Mouse (Mus musculus) kidney, postnatal 0 days (tissue): Measurements from ENCODE around the gene Cacna2d4. TPM values are rescaled to one million over a fixed set of nuclear protein-coding genes. Genes with fewer than 3 reads are reported as not detected.

Experiments
- ATAC-seq: fragments of 200-750 bp; cut with Nextera tagmentation; replicated peaks from 2 replicates; pipeline ENCODE4 v1.8.0; 2017; ENCODE audit warnings: low read depth, moderate number of reproducible peaks, moderate TSS enrichment, moderate library complexity; ENCODE audit not compliant: low FRiP score
- DNase-seq: peaks from one replicate; pipeline ENCODE4 v3.0.0-alpha.2; 2016; ENCODE audit warnings: low spot score
- H3K27ac ChIP-seq: fragments of 300-500 bp; sonication (generic); 2 replicates; pipeline ENCODE4 v1.5.1; 2014; ENCODE audit warnings: mild to moderate bottlenecking
- H3K27me3 ChIP-seq: fragments of 300-500 bp; sonication (generic); 2 replicates; pipeline ENCODE4 v1.6.1; 2014; ENCODE audit warnings: low read length, mixed read lengths; ENCODE audit not compliant: insufficient read depth
- H3K36me3 ChIP-seq: fragments of 300-500 bp; sonication (generic); 2 replicates; pipeline ENCODE4 v1.6.1; 2014; ENCODE audit warnings: low read length, mixed read lengths; ENCODE audit not compliant: insufficient read depth
- H3K4me1 ChIP-seq: fragments of 300-500 bp; sonication (generic); replicated peaks from 2 replicates; pipeline ENCODE4 v1.6.1; 2014; ENCODE audit warnings: antibody characterized with exemption, low read length, mixed read lengths; ENCODE audit not compliant: insufficient read depth
- H3K4me2 ChIP-seq: fragments of 300-500 bp; sonication (generic); 2 replicates; pipeline ENCODE4 v1.6.1; 2014; ENCODE audit warnings: mild to moderate bottlenecking, low read length, moderate library complexity, mixed read lengths
- H3K4me3 ChIP-seq: fragments of 300-500 bp; sonication (generic); replicated peaks from 2 replicates; pipeline ENCODE4 v1.5.1; 2014; ENCODE audit warnings: low read depth, low read length
- H3K9ac ChIP-seq: fragments of 300-500 bp; sonication (generic); 2 replicates; pipeline ENCODE4 v1.6.1; 2014; ENCODE audit warnings: low read depth, low read length
- H3K9me3 ChIP-seq: fragments of 300-500 bp; sonication (generic); replicated peaks from 2 replicates; pipeline ENCODE4 v1.6.1; 2016; ENCODE audit warnings: low read length, inconsistent platforms, mixed read lengths
- CTCF ChIP-seq: IDR thresholded peaks from 2 replicates; pipeline ENCODE4 v1.5.1; 2016; ENCODE audit warnings: antibody characterized with exemption, low read depth, mild to moderate bottlenecking, moderate library complexity
- WGBS: fragments of 180-500 bp; shearing (Covaris S2); extraction: QIAGEN DNeasy Blood & Tissue Kit; methylation state at CpG from one replicate; pipeline ENCODE4 v1.1.7; 2014; 5-methylcytosine and 5-hydroxymethylcytosine counted together
- polyA plus RNA-seq: library from polyadenylated mRNA; unstranded; fragments of >200 nt; fragmentation: Nextera tagmentation; extraction: Ambion mirVana; gene quantifications from 2 replicates; pipeline ENCODE4 v1.2.1, GENCODE M21; 2015

Cacna2d4 gene
- polyA plus RNA-seq, 1 experiment from 2014 or later, result not detected

GRCm38 (mm10) chr6:119332111-119332510 is 95.8 kb downstream of the Cacna2d4 start:
- Histone ChIP-seq H3K9ac (no peak overlapping the region), H3K27me3 (peaks cover 32% of the 10 kb centered on the region), H3K4me2 (no peak overlapping the region), H3K4me1 (peaks cover 13% of the 10 kb centered on the region), H3K27ac (no peak overlapping the region), H3K36me3 (no peaks in the 10 kb centered on the region), H3K9me3 (no peaks in the 10 kb centered on the region), H3K4me3 (no peak overlapping the region)
- no peak for ATAC-seq
- TF ChIP-seq CTCF, result no peak
- WGBS, result 3% methylated on average over 1 of the region's 1 CpGs
- no peak for DNase-seq

- Histone ChIP-seq H3K27me3 (peaks cover 29% of the 10 kb centered on the region), H3K36me3 (no peaks in the 10 kb centered on the region), H3K9me3 (no peaks in the 10 kb centered on the region), H3K4me2 (peak overlapping the region; percentile 0; the same call in 1 of the 2 replicates), H3K4me1 (peaks cover 13% of the 10 kb centered on the region), H3K9ac (no peak overlapping the region), H3K27ac (no peak overlapping the region), H3K4me3 (no peak overlapping the region)
- DNase-seq (peak; percentile 77), ATAC-seq (peak; percentile 84)
- no peak for TF ChIP-seq CTCF
- 8% methylated on average over 3 of the region's 3 CpGs for WGBS
Measured at GRCm38 (mm10) chr6:119333202-119333601, 96.9 kb downstream of the Cacna2d4 start.

GRCm38 (mm10) chr6:119333831-119334230 is 97.5 kb downstream of the Cacna2d4 start:
- no peak overlapping the region for H3K4me3 ChIP-seq
- H3K4me1 ChIP-seq, result peaks cover 13% of the 10 kb centered on the region

DNA sequence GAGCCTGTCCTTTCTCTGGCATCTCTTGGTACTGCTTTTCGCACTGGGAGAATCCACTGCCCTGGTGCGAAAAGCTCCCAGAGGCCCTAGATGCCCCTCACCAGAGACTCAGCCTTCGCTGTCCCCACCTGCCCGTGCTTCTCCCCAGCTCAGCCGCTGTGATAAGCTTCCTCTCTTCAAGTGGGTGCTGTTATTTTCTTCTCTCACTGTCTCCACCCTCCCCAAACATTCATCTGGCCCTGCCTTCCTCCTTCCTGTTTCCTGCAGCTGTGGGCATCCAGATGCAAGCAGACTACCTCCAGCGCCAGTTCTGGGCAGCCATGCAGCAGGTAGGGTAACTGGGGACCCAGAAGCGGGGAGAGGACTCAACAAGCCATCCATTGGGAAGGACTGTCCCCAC is 99.8 kb downstream of the Cacna2d4 start:
- WGBS, result 79% methylated on average over 7 of the region's 7 CpGs

More at GRCm38 (mm10) chr6:119333831-119334230, 97.5 kb downstream of the Cacna2d4 start:
- DNase-seq (no peak), ATAC-seq (no peak)
- Histone ChIP-seq H3K27ac (no peak overlapping the region), H3K9ac (no peak overlapping the region), H3K9me3 (no peaks in the 10 kb centered on the region), H3K36me3 (no peaks in the 10 kb centered on the region), H3K27me3 (peaks cover 27% of the 10 kb centered on the region), H3K4me2 (no peak overlapping the region)
- 31% methylated on average over 3 of the region's 3 CpGs for WGBS
- no peak for TF ChIP-seq CTCF

GRCm38 (mm10) chr6:119337287-119337686 is 101.0 kb downstream of the Cacna2d4 start:
- no peak for TF ChIP-seq CTCF
- H3K27ac ChIP-seq, result no peak overlapping the region
- no peaks in the 10 kb centered on the region for H3K36me3 ChIP-seq
- DNase-seq (no peak), ATAC-seq (no peak)
- H3K27me3 ChIP-seq, result no peaks in the 10 kb centered on the region
- peaks cover 5% of the 10 kb centered on the region; the same call in 1 of the 2 replicates for H3K4me1 ChIP-seq
- H3K9me3 ChIP-seq, result no peaks in the 10 kb centered on the region
- WGBS, result 70% methylated on average over 3 of the region's 3 CpGs
- no peak overlapping the region for H3K9ac ChIP-seq
- H3K4me3 ChIP-seq, result no peak overlapping the region
- H3K4me2 ChIP-seq, result no peak overlapping the region

More for the DNA sequence above, 99.8 kb downstream of the Cacna2d4 start:
- TF ChIP-seq CTCF, result no peak
- Histone ChIP-seq H3K4me3 (no peak overlapping the region), H3K9me3 (no peaks in the 10 kb centered on the region), H3K9ac (no peak overlapping the region), H3K27ac (no peak overlapping the region), H3K4me1 (peaks cover 5% of the 10 kb centered on the region; the same call in 1 of the 2 replicates), H3K27me3 (peaks cover 7% of the 10 kb centered on the region), H3K36me3 (no peaks in the 10 kb centered on the region), H3K4me2 (no peak overlapping the region)
- no peak for DNase-seq
- no peak for ATAC-seq

DNA sequence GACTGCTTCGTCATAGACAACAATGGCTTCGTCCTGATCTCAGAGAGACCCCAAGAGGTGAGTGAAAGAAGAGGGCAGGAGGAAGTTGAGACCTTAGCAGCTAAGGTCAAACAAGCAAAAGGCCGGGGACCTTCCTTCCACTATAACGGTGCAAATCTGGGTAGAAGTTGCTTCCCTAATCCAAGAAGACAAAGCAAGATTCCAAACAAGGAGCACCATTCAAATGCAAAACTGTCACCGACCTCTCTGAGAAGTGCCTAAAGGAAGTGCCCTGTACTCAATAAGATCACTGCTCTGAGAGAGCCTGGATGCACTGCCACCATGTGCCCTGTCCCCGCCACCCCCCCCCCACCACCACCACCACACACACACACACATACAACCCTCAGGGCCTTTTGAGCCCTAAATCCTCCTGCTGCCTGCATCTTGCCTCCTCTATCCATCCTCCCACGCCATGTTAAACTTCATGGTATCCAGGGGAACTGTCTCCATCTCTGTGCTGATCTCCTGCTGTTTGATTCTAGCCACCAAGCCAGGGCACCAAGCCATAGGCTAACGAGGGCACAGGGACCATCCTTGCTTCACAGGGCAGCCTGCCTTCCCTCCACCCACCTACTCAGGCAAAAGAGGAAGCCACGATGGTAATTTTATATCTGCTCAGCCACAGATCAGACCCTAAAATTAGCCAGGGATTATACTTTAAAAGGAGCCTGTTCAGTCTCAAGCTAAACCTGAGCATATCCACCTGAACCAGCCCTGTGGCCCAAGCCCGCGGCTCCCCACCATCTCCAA is 102.0 kb downstream of the Cacna2d4 start:
- no peaks in the 10 kb centered on the region for H3K4me1 ChIP-seq
- H3K9ac ChIP-seq, result no peak overlapping the region
- H3K27me3 ChIP-seq, result no peaks in the 10 kb centered on the region
- no peak overlapping the region for H3K4me2 ChIP-seq
- H3K9me3 ChIP-seq, result no peaks in the 10 kb centered on the region
- no peaks in the 10 kb centered on the region for H3K36me3 ChIP-seq
- WGBS, result 51% methylated on average over 11 of the region's 11 CpGs
- TF ChIP-seq CTCF, result no peak
- DNase-seq (no peak), ATAC-seq (no peak)
- no peak overlapping the region for H3K4me3 ChIP-seq
- no peak overlapping the region for H3K27ac ChIP-seq
